Mouse (Mus musculus): ENCODE results near the gene Btnl6. TPM values are rescaled to one million over a fixed set of nuclear protein-coding genes. Genes with fewer than 3 reads are reported as not detected.
"Not testable (repeated sequence)": the region's sequence is repeated elsewhere in the genome, so short reads cannot be mapped to it uniquely, and the experiment has no call there.

The Btnl6 gene
- polyA plus RNA-seq, 1 experiment from 2014 or later = not detected

GRCm38 (mm10) chr17:34495156-34495555, 22.0 kb downstream of the Btnl6 start:
- not testable (repeated sequence) for DNase-seq (ENCODE audit: low spot score); H3K36me3 ChIP-seq (ENCODE audit: control insufficient read depth, insufficient read depth, low read length); H3K4me1 ChIP-seq (replicated peaks; ENCODE audit: control insufficient read depth, insufficient read depth, low read length); H3K4me3 ChIP-seq (ENCODE audit: low read depth, low read length); H3K27ac ChIP-seq (ENCODE audit: low read depth, low read length); H3K9me3 ChIP-seq (ENCODE audit: control insufficient read depth, low read length); ATAC-seq (replicated peaks; ENCODE audit: low FRiP score); H3K27me3 ChIP-seq (ENCODE audit: control insufficient read depth, insufficient read depth, low read length); H3K4me2 ChIP-seq (ENCODE audit: low read depth, low read length, severe bottlenecking); H3K9ac ChIP-seq (ENCODE audit: low read length)
- 91% methylated on average over 2 of the region's 2 CpGs for WGBS

GRCm38 (mm10) chr17:34492796-34493195, 24.4 kb downstream of the Btnl6 start:
- Histone ChIP-seq H3K27ac (ENCODE audit: low read depth, low read length) (no peak overlapping the region), H3K4me3 (ENCODE audit: low read depth, low read length) (no peak overlapping the region), H3K9me3 (ENCODE audit: control insufficient read depth, low read length) (no peaks in the 10 kb centered on the region), H3K27me3 (ENCODE audit: control insufficient read depth, insufficient read depth, low read length) (no peaks in the 10 kb centered on the region), H3K36me3 (ENCODE audit: control insufficient read depth, insufficient read depth, low read length) (no peaks in the 10 kb centered on the region), H3K9ac (ENCODE audit: low read length) (no peak overlapping the region), H3K4me1 (replicated peaks; ENCODE audit: control insufficient read depth, insufficient read depth, low read length) (no peaks in the 10 kb centered on the region), H3K4me2 (ENCODE audit: low read depth, low read length, severe bottlenecking) (no peak overlapping the region)
- DNase-seq (ENCODE audit: low spot score) = no peak
- ATAC-seq (replicated peaks; ENCODE audit: low FRiP score) = no peak

- not testable (repeated sequence) for H3K36me3 ChIP-seq (ENCODE audit: control insufficient read depth, insufficient read depth, low read length); H3K4me1 ChIP-seq (replicated peaks; ENCODE audit: control insufficient read depth, insufficient read depth, low read length); H3K4me3 ChIP-seq (ENCODE audit: low read depth, low read length); H3K27ac ChIP-seq (ENCODE audit: low read depth, low read length); H3K4me2 ChIP-seq (ENCODE audit: low read depth, low read length, severe bottlenecking); ATAC-seq (replicated peaks; ENCODE audit: low FRiP score); DNase-seq (ENCODE audit: low spot score); H3K9me3 ChIP-seq (ENCODE audit: control insufficient read depth, low read length); H3K27me3 ChIP-seq (ENCODE audit: control insufficient read depth, insufficient read depth, low read length); H3K9ac ChIP-seq (ENCODE audit: low read length)
- WGBS = 79% methylated on average over 4 of the region's 5 CpGs
These were observed 39.7 kb downstream of the Btnl6 start, which contains the start of gene Btnl4 for GRCm38 (mm10) chr17:34477238-34478013. Gene Btnl4, minus strand, starts transcription at chr17:34477318.

- 85% methylated on average over 1 of the region's 2 CpGs for WGBS
- ATAC-seq (replicated peaks; ENCODE audit: low FRiP score) (no peak), DNase-seq (ENCODE audit: low spot score) (no peak)
- Histone ChIP-seq H3K27ac (ENCODE audit: low read depth, low read length) (no peak overlapping the region), H3K27me3 (ENCODE audit: control insufficient read depth, insufficient read depth, low read length) (no peaks in the 10 kb centered on the region), H3K9ac (ENCODE audit: low read length) (no peak overlapping the region), H3K36me3 (ENCODE audit: control insufficient read depth, insufficient read depth, low read length) (no peaks in the 10 kb centered on the region), H3K4me2 (ENCODE audit: low read depth, low read length, severe bottlenecking) (no peak overlapping the region), H3K9me3 (ENCODE audit: control insufficient read depth, low read length) (no peaks in the 10 kb centered on the region), H3K4me1 (replicated peaks; ENCODE audit: control insufficient read depth, insufficient read depth, low read length) (no peaks in the 10 kb centered on the region), H3K4me3 (ENCODE audit: low read depth, low read length) (no peak overlapping the region)
These were observed 40.7 kb downstream of the Btnl6 start for GRCm38 (mm10) chr17:34476427-34476826.

- H3K36me3 ChIP-seq (ENCODE audit: control insufficient read depth, insufficient read depth, low read length) = no peaks in the 10 kb centered on the region
- H3K9ac ChIP-seq (ENCODE audit: low read length) = no peak overlapping the region
- 83% methylated on average over 3 of the region's 3 CpGs for WGBS
- no peak for ATAC-seq (replicated peaks; ENCODE audit: low FRiP score)
- DNase-seq (ENCODE audit: low spot score) = no peak
- H3K9me3 ChIP-seq (ENCODE audit: control insufficient read depth, low read length) = no peaks in the 10 kb centered on the region
- H3K4me1 ChIP-seq (replicated peaks; ENCODE audit: control insufficient read depth, insufficient read depth, low read length) = no peaks in the 10 kb centered on the region
- H3K27me3 ChIP-seq (ENCODE audit: control insufficient read depth, insufficient read depth, low read length) = no peaks in the 10 kb centered on the region
- H3K27ac ChIP-seq (ENCODE audit: low read depth, low read length) = no peak overlapping the region
- no peak overlapping the region for H3K4me3 ChIP-seq (ENCODE audit: low read depth, low read length)
- no peak overlapping the region for H3K4me2 ChIP-seq (ENCODE audit: low read depth, low read length, severe bottlenecking)
These were observed 42.1 kb downstream of the Btnl6 start for GRCm38 (mm10) chr17:34475060-34475459.

- Histone ChIP-seq H3K27ac (ENCODE audit: low read depth, low read length) (no peak overlapping the region), H3K9me3 (ENCODE audit: control insufficient read depth, low read length) (no peaks in the 10 kb centered on the region), H3K4me3 (ENCODE audit: low read depth, low read length) (no peak overlapping the region), H3K36me3 (ENCODE audit: control insufficient read depth, insufficient read depth, low read length) (no peaks in the 10 kb centered on the region), H3K4me2 (ENCODE audit: low read depth, low read length, severe bottlenecking) (no peak overlapping the region), H3K27me3 (ENCODE audit: control insufficient read depth, insufficient read depth, low read length) (no peaks in the 10 kb centered on the region), H3K9ac (ENCODE audit: low read length) (no peak overlapping the region), H3K4me1 (replicated peaks; ENCODE audit: control insufficient read depth, insufficient read depth, low read length) (no peaks in the 10 kb centered on the region)
- ATAC-seq (replicated peaks; ENCODE audit: low FRiP score) (no peak), DNase-seq (ENCODE audit: low spot score) (no peak)
- WGBS = 96% methylated on average over 2 of the region's 2 CpGs
These were observed 46.7 kb downstream of the Btnl6 start for GRCm38 (mm10) chr17:34470491-34470890.

- ATAC-seq (replicated peaks; ENCODE audit: low FRiP score) = not testable (repeated sequence)
These were observed 51.2 kb downstream of the Btnl6 start for GRCm38 (mm10) chr17:34465906-34466305.

GRCm38 (mm10) chr17:34459255-34459654, 57.9 kb downstream of the Btnl6 start:
- Histone ChIP-seq H3K4me2 (ENCODE audit: low read depth, low read length, severe bottlenecking) (no peak overlapping the region), H3K9ac (ENCODE audit: low read length) (no peak overlapping the region), H3K9me3 (ENCODE audit: control insufficient read depth, low read length) (no peaks in the 10 kb centered on the region), H3K27me3 (ENCODE audit: control insufficient read depth, insufficient read depth, low read length) (no peaks in the 10 kb centered on the region), H3K4me3 (ENCODE audit: low read depth, low read length) (no peak overlapping the region), H3K4me1 (replicated peaks; ENCODE audit: control insufficient read depth, insufficient read depth, low read length) (no peaks in the 10 kb centered on the region), H3K36me3 (ENCODE audit: control insufficient read depth, insufficient read depth, low read length) (no peaks in the 10 kb centered on the region), H3K27ac (ENCODE audit: low read depth, low read length) (no peak overlapping the region)
- DNase-seq (ENCODE audit: low spot score) (no peak), ATAC-seq (replicated peaks; ENCODE audit: low FRiP score) (no peak)
- 84% methylated on average over 3 of the region's 3 CpGs for WGBS

More at GRCm38 (mm10) chr17:34465906-34466305, 51.2 kb downstream of the Btnl6 start:
- H3K9me3 ChIP-seq (ENCODE audit: control insufficient read depth, low read length); H3K36me3 ChIP-seq (ENCODE audit: control insufficient read depth, insufficient read depth, low read length); H3K27me3 ChIP-seq (ENCODE audit: control insufficient read depth, insufficient read depth, low read length); H3K4me2 ChIP-seq (ENCODE audit: low read depth, low read length, severe bottlenecking); DNase-seq (ENCODE audit: low spot score); H3K9ac ChIP-seq (ENCODE audit: low read length); H3K4me3 ChIP-seq (ENCODE audit: low read depth, low read length); H3K27ac ChIP-seq (ENCODE audit: low read depth, low read length); H3K4me1 ChIP-seq (replicated peaks; ENCODE audit: control insufficient read depth, insufficient read depth, low read length): not testable (repeated sequence)
